Mouse (Mus musculus) intestine, embryonic 15.5 days (tissue): ENCODE measurements at regions not wholly inside any gene's neighbourhood (a gene's known extent, or its start where the extent isn't known, plus 50 kb on each side); places are given as distances from the start of the nearest gene placed in this dataset.

Experiments
- ATAC-seq: fragments of 200-750 bp; cut with Nextera tagmentation; 2 replicates; pipeline ENCODE4 v1.8.0; 2017; ENCODE audit warnings: moderate TSS enrichment, moderate library complexity
- H3K27ac ChIP-seq: fragments of 300-500 bp; sonication (generic); 2 replicates; pipeline ENCODE4 v1.5.1; 2015; ENCODE audit warnings: mild to moderate bottlenecking, inconsistent platforms
- H3K27me3 ChIP-seq: fragments of 300-500 bp; sonication (generic); replicated peaks from 2 replicates; pipeline ENCODE4 v1.6.1; 2015; ENCODE audit warnings: inconsistent platforms
- H3K36me3 ChIP-seq: fragments of 300-500 bp; sonication (generic); 2 replicates; pipeline ENCODE4 v1.6.1; 2015; ENCODE audit warnings: inconsistent platforms
- H3K4me1 ChIP-seq: fragments of 300-500 bp; sonication (generic); replicated peaks from 2 replicates; pipeline ENCODE4 v1.6.1; 2015; ENCODE audit warnings: inconsistent platforms
- H3K4me2 ChIP-seq: fragments of 300-500 bp; sonication (generic); replicated peaks from 2 replicates; pipeline ENCODE4 v1.6.1; 2015; ENCODE audit warnings: mild to moderate bottlenecking, inconsistent platforms
- H3K4me3 ChIP-seq: fragments of 300-500 bp; sonication (generic); replicated peaks from 2 replicates; pipeline ENCODE4 v1.5.1; 2015; ENCODE audit warnings: inconsistent platforms
- H3K9ac ChIP-seq: fragments of 300-500 bp; sonication (generic); 2 replicates; pipeline ENCODE4 v1.6.1; 2015; ENCODE audit warnings: inconsistent platforms
- H3K9me3 ChIP-seq: fragments of 300-500 bp; sonication (generic); 2 replicates; pipeline ENCODE4 v1.6.1; 2016; ENCODE audit warnings: inconsistent platforms
- WGBS: fragments of 180-500 bp; shearing (Covaris S2); methylation state at CpG from one replicate; pipeline ENCODE4 v1.1.7; 2015; 5-methylcytosine and 5-hydroxymethylcytosine counted together

DNA sequence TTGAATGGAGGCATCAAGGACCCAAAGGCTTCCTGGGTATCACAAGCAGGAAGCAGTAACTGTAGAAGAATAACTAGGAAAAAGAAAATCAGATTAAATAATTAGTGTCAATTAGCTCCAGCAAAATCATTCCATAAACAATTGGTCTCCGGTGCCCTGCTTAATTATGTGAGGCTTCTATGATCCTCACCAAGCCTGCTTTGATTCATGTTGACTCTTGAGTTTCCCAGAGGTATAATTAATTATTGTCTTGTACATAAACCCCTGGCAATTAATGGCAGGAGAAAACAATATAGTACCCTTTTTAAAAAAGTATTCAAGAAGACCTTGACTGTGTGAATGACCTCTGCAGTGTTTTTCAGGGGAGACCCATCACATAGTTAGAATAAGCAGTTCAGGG lies 61.5 kb upstream of the Sp8 start:
- no peak for ATAC-seq
- no peak overlapping the region for H3K4me2 ChIP-seq
- 74% methylated on average over 1 of the region's 1 CpGs for WGBS
- H3K9me3 ChIP-seq = no peaks in the 10 kb centered on the region
- no peak overlapping the region for H3K4me3 ChIP-seq
- H3K4me1 ChIP-seq = no peaks in the 10 kb centered on the region
- no peaks in the 10 kb centered on the region for H3K27me3 ChIP-seq
- no peaks in the 10 kb centered on the region for H3K36me3 ChIP-seq
- H3K27ac ChIP-seq = no peak overlapping the region
- H3K9ac ChIP-seq = no peak overlapping the region

DNA sequence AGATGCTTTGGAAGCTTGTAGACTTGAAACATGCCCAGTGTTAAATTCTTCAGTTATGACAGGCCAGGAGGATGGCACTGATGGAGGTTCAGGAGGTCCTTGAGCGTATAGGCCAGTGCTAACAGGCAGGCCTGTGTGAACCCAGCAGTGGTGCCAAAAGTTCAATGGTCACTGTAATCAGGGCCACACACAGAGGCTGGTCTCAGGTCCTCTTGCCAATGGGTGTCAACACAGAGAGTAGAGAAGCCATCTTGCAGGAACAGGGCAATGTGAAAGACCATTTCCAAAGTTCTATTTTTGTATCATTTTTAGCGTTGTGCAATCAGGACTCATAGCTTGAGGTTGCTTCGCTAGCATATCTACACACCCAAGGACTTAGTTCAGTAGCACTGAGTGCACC lies 64.2 kb upstream of the Sp8 start:
- Histone ChIP-seq H3K27me3 (no peaks in the 10 kb centered on the region), H3K27ac (no peak overlapping the region), H3K4me1 (no peaks in the 10 kb centered on the region), H3K4me2 (no peak overlapping the region), H3K9me3 (no peaks in the 10 kb centered on the region), H3K36me3 (no peaks in the 10 kb centered on the region), H3K4me3 (no peak overlapping the region), H3K9ac (no peak overlapping the region)
- 92% methylated on average over 3 of the region's 3 CpGs for WGBS
- ATAC-seq = no peak

DNA sequence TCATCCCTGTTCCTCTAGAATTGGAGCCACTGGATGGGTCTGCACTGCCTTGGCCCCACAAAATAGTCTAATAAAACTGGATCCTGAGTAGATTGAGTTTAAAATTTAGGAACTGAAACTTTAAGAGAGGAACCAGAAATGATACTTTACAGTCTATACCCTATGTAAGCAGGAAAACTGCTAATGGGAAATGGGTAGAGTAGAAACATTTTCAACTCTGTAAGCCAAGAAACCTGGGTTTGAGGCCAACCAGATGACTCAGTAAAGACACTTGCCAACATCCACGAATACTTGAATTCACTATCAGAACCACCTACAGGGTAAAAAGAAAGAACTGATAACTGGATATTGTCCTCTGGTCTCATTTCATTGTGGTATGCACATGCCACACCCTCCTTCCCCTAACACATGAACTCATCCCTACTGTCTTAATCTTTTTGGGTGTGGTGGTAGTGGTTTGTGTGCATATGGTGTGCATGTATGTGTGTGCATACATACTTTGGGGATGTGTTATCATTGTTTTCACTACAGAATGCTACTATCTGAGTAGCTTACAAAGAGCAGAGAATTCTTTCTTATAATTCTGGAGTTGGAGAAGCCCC lies 70.6 kb upstream of the Sp8 start:
- H3K27ac ChIP-seq = no peak overlapping the region
- no peak overlapping the region for H3K9ac ChIP-seq
- no peaks in the 10 kb centered on the region for H3K36me3 ChIP-seq
- 56% methylated on average over 1 of the region's 1 CpGs for WGBS
- no peak overlapping the region for H3K4me3 ChIP-seq
- H3K27me3 ChIP-seq = no peaks in the 10 kb centered on the region
- H3K4me2 ChIP-seq = no peak overlapping the region
- H3K4me1 ChIP-seq = no peaks in the 10 kb centered on the region
- H3K9me3 ChIP-seq = no peaks in the 10 kb centered on the region
- no peak for ATAC-seq

DNA sequence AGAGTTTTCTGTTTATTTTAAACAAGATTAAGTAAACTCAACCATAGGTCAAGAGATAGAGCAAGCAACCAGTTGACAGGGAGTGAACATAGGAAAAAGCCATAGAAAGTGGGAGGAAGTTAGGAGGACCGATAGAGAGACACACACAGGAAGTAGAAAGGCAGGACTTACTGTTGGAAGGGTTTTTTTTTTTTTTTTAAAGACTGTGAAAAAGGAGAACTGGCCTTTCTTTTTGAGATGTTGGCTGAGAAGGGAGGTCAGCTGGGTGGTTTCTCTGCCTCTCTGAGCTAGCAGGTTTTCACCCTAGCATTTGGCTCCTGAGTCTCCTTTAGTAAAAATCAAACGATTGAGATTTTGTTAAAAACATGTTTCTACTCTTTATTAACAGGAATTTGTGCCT lies 73.3 kb upstream of the Sp8 start:
- no peaks in the 10 kb centered on the region for H3K4me1 ChIP-seq

DNA sequence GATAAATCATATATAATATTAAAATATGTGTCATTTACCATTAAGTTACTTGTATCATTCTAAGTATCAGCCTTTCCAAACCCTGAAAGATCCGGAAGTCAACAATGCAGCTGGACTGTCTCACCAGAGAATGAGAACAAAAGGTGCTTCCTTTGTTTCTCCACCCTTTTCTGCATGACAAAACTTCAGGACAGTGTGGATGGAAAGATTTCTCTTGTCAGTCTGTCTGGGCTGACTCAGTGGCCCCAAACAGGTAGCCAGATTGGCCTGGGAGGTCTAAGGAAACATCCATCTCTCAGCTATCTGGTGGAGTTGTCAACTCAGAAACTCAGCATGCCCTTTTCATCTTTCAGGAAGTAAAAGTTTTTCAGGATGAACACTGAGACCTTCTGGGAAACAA lies 79.7 kb upstream of the Sp8 start:
- Histone ChIP-seq H3K36me3 (no peaks in the 10 kb centered on the region), H3K9me3 (no peaks in the 10 kb centered on the region), H3K4me3 (no peak overlapping the region), H3K27me3 (no peaks in the 10 kb centered on the region), H3K27ac (no peak overlapping the region), H3K9ac (no peak overlapping the region), H3K4me1 (no peaks in the 10 kb centered on the region), H3K4me2 (no peak overlapping the region)
- 78% methylated on average over 1 of the region's 1 CpGs for WGBS
- ATAC-seq = no peak

More for the DNA sequence above, 73.3 kb upstream of the Sp8 start:
- Histone ChIP-seq H3K27me3 (no peaks in the 10 kb centered on the region), H3K4me3 (no peak overlapping the region), H3K9ac (no peak overlapping the region), H3K36me3 (no peaks in the 10 kb centered on the region), H3K4me2 (no peak overlapping the region), H3K9me3 (no peaks in the 10 kb centered on the region), H3K27ac (no peak overlapping the region)
- WGBS = 65% methylated on average over 2 of the region's 2 CpGs
- no peak for ATAC-seq

DNA sequence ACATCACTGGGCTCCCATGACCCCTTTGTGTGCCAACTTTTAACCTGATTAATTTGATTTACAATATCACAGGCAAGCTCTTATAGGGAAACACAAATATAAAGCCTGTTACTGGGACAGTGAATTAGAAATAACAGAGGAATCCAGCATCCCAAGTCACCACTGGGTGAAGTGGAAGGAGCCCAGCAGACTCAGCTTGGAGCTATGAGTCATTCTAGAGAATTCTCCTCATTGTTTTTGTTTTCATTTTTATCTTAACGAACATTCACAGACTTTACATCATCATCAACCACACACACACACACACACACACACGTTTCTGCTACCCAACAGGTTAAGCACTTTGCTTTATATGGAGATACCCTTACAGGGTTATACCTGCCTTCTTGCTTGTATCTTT lies 92.1 kb upstream of the Sp8 start:
- H3K4me2 ChIP-seq = no peak overlapping the region
- H3K36me3 ChIP-seq = no peaks in the 10 kb centered on the region
- no peak for ATAC-seq
- H3K27me3 ChIP-seq = no peaks in the 10 kb centered on the region
- no peak overlapping the region for H3K27ac ChIP-seq
- no peak overlapping the region for H3K9ac ChIP-seq
- no peaks in the 10 kb centered on the region for H3K4me1 ChIP-seq
- 68% methylated on average over 2 of the region's 2 CpGs for WGBS
- no peaks in the 10 kb centered on the region for H3K9me3 ChIP-seq
- no peak overlapping the region for H3K4me3 ChIP-seq

DNA sequence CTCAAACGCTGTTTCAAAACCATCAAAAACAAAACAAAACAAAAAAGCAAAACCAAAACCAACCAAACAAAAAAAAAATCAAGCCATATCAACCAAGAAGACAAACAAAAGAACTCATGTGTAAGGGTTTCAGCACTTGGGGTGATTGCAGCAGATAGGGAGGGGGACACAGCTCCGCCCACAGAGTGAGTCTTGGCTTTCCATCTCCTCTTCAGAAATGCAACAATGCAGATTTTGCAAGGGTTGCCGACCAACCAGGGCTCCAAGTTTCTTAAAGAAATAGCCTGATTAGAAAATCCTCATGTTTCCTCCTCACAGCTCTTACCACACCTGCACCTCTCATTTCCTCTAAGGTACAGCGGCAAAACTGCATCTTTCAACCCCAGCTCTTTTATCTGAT lies 107.0 kb upstream of the Sp8 start:
- H3K4me3 ChIP-seq = no peak overlapping the region
- no peaks in the 10 kb centered on the region for H3K9me3 ChIP-seq
- H3K4me1 ChIP-seq = no peaks in the 10 kb centered on the region
- no peak overlapping the region for H3K27ac ChIP-seq
- no peak for ATAC-seq
- H3K9ac ChIP-seq = no peak overlapping the region
- 71% methylated on average over 4 of the region's 4 CpGs for WGBS
- H3K4me2 ChIP-seq = no peak overlapping the region
- no peaks in the 10 kb centered on the region for H3K27me3 ChIP-seq
- H3K36me3 ChIP-seq = no peaks in the 10 kb centered on the region

DNA sequence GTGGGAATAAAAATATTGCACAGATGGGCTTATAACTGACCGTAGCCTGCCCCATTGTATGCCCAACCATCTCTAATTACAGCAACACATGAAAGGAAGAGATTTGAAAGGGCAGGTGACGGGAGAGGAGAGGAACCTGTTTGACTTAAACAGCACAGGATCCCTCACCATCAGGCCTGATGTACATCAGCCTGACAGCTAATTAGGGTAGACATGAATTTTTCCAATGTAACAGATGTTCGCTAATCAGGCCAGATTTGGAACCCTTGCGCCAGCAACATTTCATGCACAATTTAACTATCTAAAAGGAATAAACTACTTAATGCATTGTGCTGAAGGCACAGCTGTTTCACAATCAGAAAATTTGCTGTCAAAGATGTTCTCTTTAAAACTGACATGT lies 120.2 kb upstream of the Sp8 start:
- H3K4me2 ChIP-seq = no peak overlapping the region
- H3K4me3 ChIP-seq = no peak overlapping the region
- H3K27ac ChIP-seq = no peak overlapping the region
- 84% methylated on average over 4 of the region's 4 CpGs for WGBS
- no peaks in the 10 kb centered on the region for H3K27me3 ChIP-seq
- no peak for ATAC-seq
- no peaks in the 10 kb centered on the region for H3K9me3 ChIP-seq
- H3K9ac ChIP-seq = no peak overlapping the region
- H3K4me1 ChIP-seq = no peaks in the 10 kb centered on the region
- no peaks in the 10 kb centered on the region for H3K36me3 ChIP-seq

DNA sequence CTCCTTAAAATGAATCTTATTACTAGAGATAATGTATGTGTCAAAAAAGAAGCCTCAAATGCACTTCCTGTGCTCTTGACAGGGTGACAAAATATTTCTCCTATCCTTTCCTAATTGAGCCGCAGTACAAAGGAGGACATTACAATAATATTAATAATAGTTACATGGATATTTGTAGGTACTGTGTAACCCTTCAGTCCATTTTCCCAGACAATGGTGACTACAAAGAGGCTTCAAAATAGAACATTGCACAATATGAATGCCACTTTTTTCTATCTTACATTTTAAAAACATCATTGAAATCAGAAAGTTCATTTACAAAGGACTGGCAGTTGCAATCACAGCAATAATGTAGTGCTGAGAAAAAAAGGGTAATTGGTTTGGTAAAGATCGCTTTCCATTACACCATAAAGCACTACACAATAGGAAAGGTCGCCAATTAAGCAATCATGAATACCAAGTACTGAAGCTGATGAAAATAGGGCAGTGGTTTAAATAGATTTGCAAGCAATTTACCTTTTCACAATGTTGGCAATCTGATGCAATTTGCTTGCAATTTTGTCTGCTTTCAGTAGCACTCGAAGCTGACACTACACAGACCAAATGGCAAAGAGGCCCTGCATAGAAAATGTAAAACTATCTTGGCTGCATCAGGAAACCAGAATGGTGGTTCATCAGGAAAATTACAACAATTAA lies 126.1 kb upstream of the Sp8 start:
- H3K4me2 ChIP-seq = no peak overlapping the region
- H3K9me3 ChIP-seq = no peaks in the 10 kb centered on the region
- H3K27ac ChIP-seq = no peak overlapping the region
- no peak overlapping the region for H3K4me3 ChIP-seq
- H3K9ac ChIP-seq = no peak overlapping the region
- ATAC-seq = no peak
- 76% methylated on average over 4 of the region's 4 CpGs for WGBS
- H3K27me3 ChIP-seq = no peaks in the 10 kb centered on the region
- no peaks in the 10 kb centered on the region for H3K36me3 ChIP-seq
- H3K4me1 ChIP-seq = no peaks in the 10 kb centered on the region

DNA sequence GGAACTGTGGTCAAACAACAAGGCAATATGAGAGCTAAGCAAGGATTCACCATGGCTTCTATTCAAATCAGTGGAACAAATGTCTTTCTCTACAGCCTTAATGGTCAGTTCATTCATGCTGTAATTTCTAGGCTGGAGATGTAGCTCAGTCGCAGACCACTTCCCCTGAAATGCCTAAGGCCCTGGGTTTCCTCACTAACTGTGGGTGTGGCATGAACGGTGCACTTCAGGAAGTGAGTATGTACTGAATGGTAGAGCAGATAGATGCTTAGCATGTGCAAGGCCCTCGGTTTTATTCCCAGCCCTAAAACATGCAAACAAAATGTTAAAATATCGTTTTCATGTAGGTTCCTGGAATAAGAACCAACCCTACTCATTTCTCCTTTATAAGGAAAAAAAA lies 129.3 kb upstream of the Sp8 start:
- Histone ChIP-seq H3K27ac (no peak overlapping the region), H3K9ac (no peak overlapping the region), H3K27me3 (no peaks in the 10 kb centered on the region), H3K4me1 (no peaks in the 10 kb centered on the region), H3K36me3 (no peaks in the 10 kb centered on the region), H3K4me3 (no peak overlapping the region), H3K9me3 (no peaks in the 10 kb centered on the region), H3K4me2 (no peak overlapping the region)
- 79% methylated on average over 4 of the region's 4 CpGs for WGBS
- ATAC-seq = no peak

DNA sequence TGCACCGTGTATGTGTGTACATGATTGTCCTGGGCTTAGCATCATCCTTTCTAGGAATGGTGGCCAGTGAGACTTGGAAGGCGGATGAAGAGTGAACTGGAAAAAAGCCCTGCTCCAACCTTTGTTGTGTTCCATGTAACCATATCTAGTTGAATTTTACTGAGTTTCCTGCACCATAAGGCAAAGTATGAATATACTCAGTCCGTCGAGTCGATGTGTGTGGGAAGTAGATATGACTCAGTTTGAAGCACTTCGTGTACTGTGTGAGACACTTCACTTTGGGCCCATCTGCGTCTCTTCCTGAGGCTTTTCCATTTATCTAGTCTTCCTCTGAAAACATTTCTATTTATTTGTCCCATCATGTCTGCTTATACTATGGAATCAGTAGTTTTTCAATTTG lies 139.5 kb upstream of the Sp8 start:
- H3K4me1 ChIP-seq = 0 out of 2 replicates have a peak, but pooled peaks cover 3% of the 10 kb centered on the region
- whole genome bisulfite sequencing = 78% methylated on average over 7 of the region's 7 CpGs
- no peaks in the 10 kb centered on the region for H3K27me3 ChIP-seq
- no peak for ATAC-seq
- no peak overlapping the region for H3K4me3 ChIP-seq
- H3K4me2 ChIP-seq = no peak overlapping the region
- no peaks in the 10 kb centered on the region for H3K36me3 ChIP-seq
- H3K9me3 ChIP-seq = no peaks in the 10 kb centered on the region
- H3K9ac ChIP-seq = no peak overlapping the region
- no peak overlapping the region for H3K27ac ChIP-seq

DNA sequence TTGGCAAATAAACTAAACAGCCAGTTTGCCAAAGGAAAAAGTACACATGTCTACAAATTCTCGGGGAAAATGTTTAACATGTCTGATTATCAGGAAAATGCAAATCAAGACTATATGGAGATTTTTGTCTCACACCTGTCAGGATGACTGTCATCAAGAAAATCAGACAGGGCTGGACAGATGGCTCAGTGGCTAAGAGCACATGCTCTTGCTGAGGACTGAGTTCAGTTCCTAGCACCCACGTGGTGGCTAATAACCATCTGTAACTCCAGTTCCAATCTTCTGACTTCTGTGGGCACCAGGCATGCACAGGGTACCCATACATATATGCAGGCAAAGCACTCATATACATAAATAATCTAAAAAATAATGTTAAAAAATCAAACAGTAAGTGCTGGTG lies 141.3 kb upstream of the Sp8 start:
- 81% methylated on average over 2 of the region's 2 CpGs for WGBS
- no peak overlapping the region for H3K9ac ChIP-seq
- 0 out of 2 replicates have a peak, but pooled peaks cover 3% of the 10 kb centered on the region for H3K4me1 ChIP-seq
- H3K9me3 ChIP-seq = no peaks in the 10 kb centered on the region
- H3K4me3 ChIP-seq = no peak overlapping the region
- no peaks in the 10 kb centered on the region for H3K36me3 ChIP-seq
- H3K27me3 ChIP-seq = no peaks in the 10 kb centered on the region
- ATAC-seq = no peak
- no peak overlapping the region for H3K27ac ChIP-seq
- no peak overlapping the region for H3K4me2 ChIP-seq

DNA sequence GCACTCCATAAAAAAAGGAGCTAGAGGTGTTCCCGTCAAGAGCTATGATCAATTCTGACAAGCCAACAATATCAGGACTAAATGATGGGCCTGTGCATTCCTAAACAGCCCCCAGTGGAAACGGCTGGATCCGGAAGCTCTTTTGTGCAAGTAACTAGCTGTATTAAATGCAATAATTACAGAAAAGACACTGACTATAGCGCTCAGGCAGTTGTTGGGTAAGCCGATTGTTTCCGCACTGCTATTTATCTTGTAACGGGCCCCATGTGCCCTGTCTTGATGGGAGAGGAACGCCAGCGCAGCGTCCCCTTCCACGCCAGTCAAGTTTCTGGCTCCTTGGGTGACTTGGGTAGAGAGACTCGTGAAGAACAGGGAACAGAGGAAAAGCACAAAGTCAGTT lies 142.4 kb upstream of the Sp8 start:
- no peak overlapping the region for H3K4me3 ChIP-seq
- H3K36me3 ChIP-seq = no peaks in the 10 kb centered on the region
- no peaks in the 10 kb centered on the region for H3K9me3 ChIP-seq
- H3K4me1 ChIP-seq = 0 out of 2 replicates have a peak, but pooled peaks cover 3% of the 10 kb centered on the region
- no peak overlapping the region for H3K4me2 ChIP-seq
- 43% methylated on average over 12 of the region's 12 CpGs for WGBS
- no peak overlapping the region for H3K27ac ChIP-seq
- ATAC-seq = no peak
- no peak overlapping the region for H3K9ac ChIP-seq
- H3K27me3 ChIP-seq = no peaks in the 10 kb centered on the region
